Mouse (Mus musculus) intestine, postnatal 0 days (tissue): Measurements from ENCODE around the gene 2010111I01Rik. TPM values are rescaled to one million over a fixed set of nuclear protein-coding genes. Genes with fewer than 3 reads are reported as not detected.
A peak's percentile ranks its signal among the peaks of the same experiment; 100 is the strongest.

Experiments used
- ATAC-seq: fragments of 200-750 bp; cut with Nextera tagmentation; 2 replicates; pipeline ENCODE4 v1.8.0; 2017; ENCODE audit warnings: mild to moderate bottlenecking, moderate TSS enrichment, moderate library complexity
- H3K27ac ChIP-seq: fragments of 300-500 bp; sonication (generic); 2 replicates; pipeline ENCODE4 v1.5.1; 2014; ENCODE audit warnings: mild to moderate bottlenecking, low read depth, low read length, moderate library complexity
- H3K27me3 ChIP-seq: fragments of 300-500 bp; sonication (generic); replicated peaks from 2 replicates; pipeline ENCODE4 v1.6.1; 2014; ENCODE audit warnings: low read length, mixed read lengths; ENCODE audit not compliant: control insufficient read depth, insufficient read depth
- H3K36me3 ChIP-seq: fragments of 300-500 bp; sonication (generic); 2 replicates; pipeline ENCODE4 v1.6.1; 2014; ENCODE audit warnings: mild to moderate bottlenecking, moderate library complexity; ENCODE audit not compliant: control insufficient read depth, insufficient read depth
- H3K4me1 ChIP-seq: fragments of 300-500 bp; sonication (generic); replicated peaks from 2 replicates; pipeline ENCODE4 v1.6.1; 2014; ENCODE audit warnings: antibody characterized with exemption, low read length, mixed read lengths; ENCODE audit not compliant: control insufficient read depth, insufficient read depth
- H3K4me2 ChIP-seq: fragments of 300-500 bp; sonication (generic); replicated peaks from 2 replicates; pipeline ENCODE4 v1.6.1; 2014; ENCODE audit warnings: low read depth, mild to moderate bottlenecking, moderate library complexity
- H3K4me3 ChIP-seq: fragments of 300-500 bp; sonication (generic); 2 replicates; pipeline ENCODE4 v1.5.1; 2014; ENCODE audit warnings: low read depth, low read length
- H3K9ac ChIP-seq: fragments of 300-500 bp; sonication (generic); 2 replicates; pipeline ENCODE4 v1.6.1; 2014; ENCODE audit warnings: mild to moderate bottlenecking, low read depth, low read length
- H3K9me3 ChIP-seq: fragments of 300-500 bp; sonication (generic); 2 replicates; pipeline ENCODE4 v1.6.1; 2016; ENCODE audit warnings: mixed run types; ENCODE audit not compliant: control insufficient read depth
- CTCF ChIP-seq: sonication (generic); IDR thresholded peaks from 2 replicates; pipeline ENCODE4 v1.5.1; 2016; ENCODE audit warnings: low read depth, mild to moderate bottlenecking, control low read depth, antibody characterized with exemption, moderate library complexity
- WGBS: fragments of 180-500 bp; shearing (Covaris S2); extraction: QIAGEN DNeasy Blood & Tissue Kit; methylation state at CpG from one replicate; pipeline ENCODE4 v1.1.7; 2014; 5-methylcytosine and 5-hydroxymethylcytosine counted together
- polyA plus RNA-seq: library from polyadenylated mRNA; unstranded; fragments of >200 nt; fragmentation: Nextera tagmentation; extraction: Ambion mirVana; gene quantifications from 2 replicates; pipeline ENCODE4 v1.2.1, GENCODE M21; 2015

2010111I01Rik gene
- polyA plus RNA-seq, 1 experiment from 2014 or later = 72.7 TPM

DNA sequence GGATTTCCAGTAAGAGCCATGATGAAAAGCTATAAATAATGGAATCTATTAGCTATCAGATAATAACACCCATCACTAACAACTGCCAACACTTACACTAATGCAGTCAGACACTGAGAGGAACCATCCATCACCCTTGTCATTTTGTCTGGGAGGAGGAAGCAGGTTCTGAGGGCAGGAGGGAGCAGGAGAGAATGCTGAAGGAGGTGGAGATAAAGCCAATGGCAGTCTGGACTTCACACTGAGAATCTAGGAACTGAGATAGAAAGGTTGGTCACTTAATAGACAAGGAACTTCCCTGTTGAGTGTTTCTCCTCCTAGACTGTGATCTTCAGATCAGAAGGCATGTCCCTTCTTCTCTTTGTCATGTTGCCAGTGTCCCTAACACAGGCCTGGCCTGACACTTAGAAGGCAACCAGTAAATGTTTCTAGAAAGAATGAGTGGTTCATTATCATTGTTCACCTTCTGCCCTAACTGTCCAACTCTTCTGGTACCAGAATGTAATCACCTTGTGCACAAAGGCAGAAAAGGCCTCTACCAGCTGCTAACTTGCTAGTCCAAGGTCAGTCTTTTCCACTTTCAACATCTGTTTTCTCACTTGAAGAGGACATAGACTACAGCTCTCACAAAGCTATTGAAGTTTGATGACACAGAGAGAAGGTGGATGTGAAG, 173.8 kb downstream of the 2010111I01Rik start:
- Histone ChIP-seq H3K9ac (no peak overlapping the region), H3K27ac (no peak overlapping the region), H3K4me3 (no peak overlapping the region), H3K9me3 (no peaks in the 10 kb centered on the region), H3K36me3 (no peaks in the 10 kb centered on the region), H3K4me1 (no peaks in the 10 kb centered on the region), H3K4me2 (no peak overlapping the region), H3K27me3 (no peaks in the 10 kb centered on the region)
- no peak for ATAC-seq
- no peak for TF ChIP-seq CTCF

- H3K36me3 ChIP-seq = no peaks in the 10 kb centered on the region
- H3K27ac ChIP-seq = peak overlapping the region; percentile 50; the same call in 1 of the 2 replicates
- H3K9me3 ChIP-seq = no peaks in the 10 kb centered on the region
- ATAC-seq = peak; percentile 59
- H3K4me3 ChIP-seq = no peak overlapping the region
- no peaks in the 10 kb centered on the region for H3K4me1 ChIP-seq
- H3K27me3 ChIP-seq = no peaks in the 10 kb centered on the region
- WGBS = 69% methylated on average over 10 of the region's 10 CpGs
- no peak overlapping the region for H3K4me2 ChIP-seq
- TF ChIP-seq CTCF = no peak
- H3K9ac ChIP-seq = no peak overlapping the region
Observed at GRCm38 (mm10) chr13:63139463-63140226, 175.0 kb downstream of the 2010111I01Rik start.

DNA sequence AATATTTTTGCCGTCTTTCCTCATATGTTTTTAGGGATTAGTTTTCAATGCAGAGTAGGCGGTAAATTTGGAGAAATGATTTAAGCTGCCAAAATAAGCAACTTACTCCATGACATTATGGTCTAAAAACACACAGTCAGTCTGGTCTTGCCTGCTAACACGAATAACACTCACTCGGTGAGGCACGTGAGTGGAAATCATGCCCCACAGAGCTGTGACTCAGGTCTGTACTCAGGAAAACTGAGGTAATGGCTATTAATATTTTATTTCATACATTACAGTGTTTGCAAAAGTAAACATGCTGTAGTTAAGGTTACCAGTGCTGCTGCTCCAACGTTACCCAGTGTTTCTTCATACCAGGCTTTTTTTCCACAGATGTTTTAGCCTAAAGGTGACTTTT, 176.1 kb downstream of the 2010111I01Rik start:
- Histone ChIP-seq H3K9me3 (no peaks in the 10 kb centered on the region), H3K9ac (no peak overlapping the region), H3K27ac (no peak overlapping the region), H3K36me3 (no peaks in the 10 kb centered on the region), H3K4me1 (no peaks in the 10 kb centered on the region), H3K27me3 (no peaks in the 10 kb centered on the region), H3K4me2 (no peak overlapping the region), H3K4me3 (no peak overlapping the region)
- WGBS = 76% methylated on average over 6 of the region's 6 CpGs
- no peak for TF ChIP-seq CTCF
- ATAC-seq = no peak

DNA sequence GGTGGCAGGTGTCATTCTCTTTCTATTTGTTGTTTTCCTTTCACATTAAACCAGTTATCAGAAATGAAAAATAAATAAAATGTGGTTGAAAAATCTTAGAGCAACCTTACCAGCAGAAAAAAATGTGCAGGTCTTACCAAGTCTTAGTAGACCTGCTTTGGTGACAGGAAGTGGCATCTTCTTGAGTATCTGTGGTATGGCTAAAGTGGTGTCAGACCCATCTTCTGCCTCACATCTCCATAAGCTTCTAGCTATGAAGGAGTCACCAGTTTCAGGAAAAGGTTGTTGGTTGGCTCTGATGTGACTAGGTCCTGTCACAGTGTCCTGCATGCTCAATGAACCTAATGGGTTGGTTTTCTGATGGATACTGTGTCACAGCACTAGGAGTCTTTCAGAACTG, 176.6 kb downstream of the 2010111I01Rik start:
- Histone ChIP-seq H3K4me1 (no peaks in the 10 kb centered on the region), H3K27ac (no peak overlapping the region), H3K4me3 (no peak overlapping the region), H3K9ac (no peak overlapping the region), H3K9me3 (no peaks in the 10 kb centered on the region), H3K27me3 (no peaks in the 10 kb centered on the region), H3K36me3 (no peaks in the 10 kb centered on the region), H3K4me2 (no peak overlapping the region)
- ATAC-seq = no peak
- no peak for TF ChIP-seq CTCF

GRCm38 (mm10) chr13:63146604-63147188, 182.0 kb downstream of the 2010111I01Rik start:
- no peak for ATAC-seq
- H3K4me3 ChIP-seq = no peak overlapping the region
- H3K36me3 ChIP-seq = no peaks in the 10 kb centered on the region
- TF ChIP-seq CTCF = no peak
- no peak overlapping the region for H3K4me2 ChIP-seq
- H3K9me3 ChIP-seq = no peaks in the 10 kb centered on the region
- H3K27ac ChIP-seq = no peak overlapping the region
- H3K27me3 ChIP-seq = no peaks in the 10 kb centered on the region
- WGBS = 58% methylated on average over 4 of the region's 4 CpGs
- no peak overlapping the region for H3K9ac ChIP-seq
- no peaks in the 10 kb centered on the region for H3K4me1 ChIP-seq

GRCm38 (mm10) chr13:63148157-63148556, 183.5 kb downstream of the 2010111I01Rik start:
- no peaks in the 10 kb centered on the region for H3K27me3 ChIP-seq
- H3K4me1 ChIP-seq = no peaks in the 10 kb centered on the region
- no peak overlapping the region for H3K4me2 ChIP-seq
- peak; percentile 22; the same call in 1 of the 2 replicates for TF ChIP-seq CTCF
- WGBS = 76% methylated on average over 1 of the region's 1 CpGs
- no peak for ATAC-seq
- no peak overlapping the region for H3K9ac ChIP-seq
- H3K36me3 ChIP-seq = no peaks in the 10 kb centered on the region
- no peak overlapping the region for H3K4me3 ChIP-seq
- no peaks in the 10 kb centered on the region for H3K9me3 ChIP-seq
- no peak overlapping the region for H3K27ac ChIP-seq
